Mouse (Mus musculus) lung, postnatal 0 days (tissue): ENCODE data around the gene Lrrc19.

Experiments
- CTCF ChIP-seq: IDR thresholded peaks from 2 replicates; pipeline ENCODE4 v1.5.1; 2016; ENCODE audit warnings: antibody characterized with exemption, mild to moderate bottlenecking
- EP300 ChIP-seq: IDR thresholded peaks from 2 replicates; pipeline ENCODE4 v1.6.1; 2016; ENCODE audit warnings: antibody characterized with exemption, mild to moderate bottlenecking, control low read depth

DNA sequence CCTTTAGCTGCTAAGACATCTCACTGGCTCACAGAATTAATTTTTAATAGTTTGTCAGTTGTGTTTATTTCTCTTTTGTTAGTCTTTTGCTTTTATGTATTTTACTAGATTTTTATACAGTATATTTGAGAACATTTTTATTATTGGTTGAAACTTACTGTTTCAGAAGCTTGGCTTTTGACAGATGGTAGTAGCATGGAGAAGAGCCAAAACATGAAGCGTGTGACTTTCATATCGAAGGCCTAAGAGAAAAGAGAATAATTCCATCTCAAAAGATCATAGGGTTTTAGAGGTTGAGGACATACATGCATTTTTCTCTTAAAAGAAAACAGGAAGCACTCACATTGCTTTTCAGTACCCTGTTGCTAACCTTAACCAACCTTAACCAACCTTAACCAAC, 6.8 kb downstream of the Lrrc19 start:
- TF ChIP-seq CTCF (no peak), EP300 (no peak)
